Mouse (Mus musculus) limb, embryonic 10.5 days (tissue): ENCODE measurements around the gene Gnat1. TPM values are rescaled to one million over a fixed set of nuclear protein-coding genes. Genes with fewer than 3 reads are reported as not detected.

Experiments
- DNase-seq: peaks from one replicate; pipeline ENCODE4 v3.0.0-alpha.2; 2017; ENCODE audit warnings: low spot score
- H3K27ac ChIP-seq: fragments of 300-500 bp; sonication (generic); 2 replicates; pipeline ENCODE4 v1.5.1; 2016; ENCODE audit warnings: mild to moderate bottlenecking
- H3K27me3 ChIP-seq: fragments of 300-500 bp; sonication (generic); 2 replicates; pipeline ENCODE4 v1.6.1; 2016; ENCODE audit warnings: low read depth, mild to moderate bottlenecking; ENCODE audit not compliant: poor library complexity, severe bottlenecking
- H3K36me3 ChIP-seq: fragments of 300-500 bp; sonication (generic); 2 replicates; pipeline ENCODE4 v1.6.1; 2016; ENCODE audit warnings: mild to moderate bottlenecking, moderate library complexity
- H3K4me1 ChIP-seq: fragments of 300-500 bp; sonication (generic); 2 replicates; pipeline ENCODE4 v1.6.1; 2016
- H3K4me3 ChIP-seq: fragments of 300-500 bp; sonication (generic); 2 replicates; pipeline ENCODE4 v1.5.1; 2016; ENCODE audit warnings: mild to moderate bottlenecking, moderate library complexity
- H3K9me3 ChIP-seq: fragments of 300-500 bp; sonication (generic); replicated peaks from 2 replicates; pipeline ENCODE4 v1.6.1; 2016; ENCODE audit warnings: mild to moderate bottlenecking
- whole genome bisulfite sequencing: fragments of 180-500 bp; shearing (Covaris S2); methylation state at CpG from one replicate; pipeline ENCODE4 v1.1.7; 2016; 5-methylcytosine and 5-hydroxymethylcytosine counted together
- polyA plus RNA-seq: library from polyadenylated mRNA; unstranded; fragments of >200 nt; fragmentation: Nextera tagmentation; extraction: Ambion mirVana; gene quantifications from 2 replicates; pipeline ENCODE4 v1.2.1, GENCODE M21; 2016

Gene Gnat1
- polyA plus RNA-seq, 1 experiment from 2014 or later: 2.6 TPM

GRCm38 (mm10) chr9:107632478-107632877 lies 47.0 kb downstream of the Gnat1 start:
- Histone ChIP-seq H3K4me1 (peaks cover 96% of the 10 kb centered on the region), H3K27me3 (no peaks in the 10 kb centered on the region), H3K4me3 (peak overlapping the region; percentile 95), H3K36me3 (peaks cover 48% of the 10 kb centered on the region), H3K9me3 (no peaks in the 10 kb centered on the region), H3K27ac (peak overlapping the region; percentile 95)
- no peak for DNase-seq
- 76% methylated on average over 6 of the region's 6 CpGs for WGBS

DNA sequence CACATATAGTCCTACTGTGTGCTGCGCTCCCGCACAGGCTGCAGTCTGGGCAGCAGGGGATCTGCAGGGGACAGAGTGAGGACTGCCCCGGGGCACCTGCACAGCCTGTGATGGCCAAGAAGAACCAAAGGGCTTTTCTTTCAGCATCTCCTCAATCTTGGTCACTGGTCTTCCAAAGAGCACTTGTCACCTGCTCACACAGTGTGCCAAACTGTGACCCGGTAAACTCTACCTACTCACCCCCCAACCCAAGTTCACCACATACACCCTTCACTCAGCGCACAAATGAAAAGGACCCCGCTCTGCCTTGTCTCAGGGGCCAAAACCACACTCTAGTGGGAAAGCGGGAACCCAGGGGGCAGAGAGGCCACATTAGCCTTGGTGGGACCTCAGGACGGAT lies 47.7 kb downstream of the Gnat1 start:
- 91% methylated on average over 8 of the region's 8 CpGs for WGBS
- Histone ChIP-seq H3K4me3 (peak overlapping the region; percentile 95), H3K36me3 (peaks cover 48% of the 10 kb centered on the region), H3K27me3 (no peaks in the 10 kb centered on the region), H3K27ac (peak overlapping the region; percentile 95), H3K4me1 (peaks cover 96% of the 10 kb centered on the region), H3K9me3 (no peaks in the 10 kb centered on the region)
- DNase-seq: no peak

DNA sequence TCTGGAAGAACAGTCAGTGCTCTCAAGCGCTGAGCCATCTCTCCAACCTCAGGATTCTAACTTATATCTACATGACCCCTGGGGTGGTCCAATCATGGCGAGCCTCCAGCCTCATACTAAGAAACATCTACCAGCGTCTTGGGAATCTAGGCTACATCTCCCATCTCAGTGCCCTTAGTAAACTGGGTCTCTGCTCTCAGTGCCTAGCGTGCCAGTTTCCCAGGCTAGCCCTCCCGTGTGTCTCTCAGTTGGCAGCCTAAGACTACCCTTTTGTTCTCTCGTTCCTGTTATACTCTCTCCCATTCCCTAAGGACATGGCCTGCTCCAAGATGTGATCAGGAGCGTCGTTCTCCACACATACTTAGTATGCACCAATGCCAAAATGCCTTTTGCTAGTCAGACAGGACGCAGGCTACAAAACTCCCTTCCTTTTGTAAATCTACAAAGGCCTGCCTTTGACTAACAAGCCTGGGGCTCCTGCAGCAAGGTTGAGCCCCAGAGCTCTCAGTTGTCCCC lies 48.1 kb downstream of the Gnat1 start:
- H3K4me3 ChIP-seq: peak overlapping the region; percentile 95
- H3K4me1 ChIP-seq: peaks cover 98% of the 10 kb centered on the region
- no peak for DNase-seq
- WGBS: 74% methylated on average over 9 of the region's 9 CpGs
- no peaks in the 10 kb centered on the region for H3K27me3 ChIP-seq
- H3K36me3 ChIP-seq: peaks cover 49% of the 10 kb centered on the region
- H3K9me3 ChIP-seq: no peaks in the 10 kb centered on the region
- H3K27ac ChIP-seq: peak overlapping the region; percentile 95

DNA sequence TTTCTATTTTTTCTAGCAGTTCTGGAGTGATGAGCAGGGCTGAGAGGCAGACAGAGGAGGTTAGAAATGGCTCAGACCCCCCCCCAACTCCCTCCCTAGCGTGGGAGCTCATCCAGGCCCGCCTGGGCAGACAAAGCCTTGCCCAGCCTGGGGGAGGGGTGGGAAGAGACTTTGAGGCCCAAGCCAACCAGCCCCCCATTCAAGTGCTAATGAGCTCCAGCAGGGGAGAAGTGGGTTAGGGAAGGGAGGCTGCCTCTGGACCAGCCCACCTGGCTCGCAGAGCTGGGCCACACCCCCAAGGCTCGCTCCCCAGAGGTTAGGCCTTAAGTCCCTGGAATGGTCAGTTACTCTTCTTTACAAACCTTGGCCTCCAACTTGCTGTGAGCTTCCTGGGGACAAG lies 48.9 kb downstream of the Gnat1 start:
- H3K9me3 ChIP-seq: no peaks in the 10 kb centered on the region
- peaks cover 57% of the 10 kb centered on the region for H3K36me3 ChIP-seq
- H3K27me3 ChIP-seq: no peaks in the 10 kb centered on the region
- H3K4me3 ChIP-seq: peak overlapping the region; percentile 95
- peaks cover 95% of the 10 kb centered on the region for H3K4me1 ChIP-seq
- 2% methylated on average over 4 of the region's 4 CpGs for WGBS
- H3K27ac ChIP-seq: peak overlapping the region; percentile 95
- DNase-seq: peak; percentile 68

DNA sequence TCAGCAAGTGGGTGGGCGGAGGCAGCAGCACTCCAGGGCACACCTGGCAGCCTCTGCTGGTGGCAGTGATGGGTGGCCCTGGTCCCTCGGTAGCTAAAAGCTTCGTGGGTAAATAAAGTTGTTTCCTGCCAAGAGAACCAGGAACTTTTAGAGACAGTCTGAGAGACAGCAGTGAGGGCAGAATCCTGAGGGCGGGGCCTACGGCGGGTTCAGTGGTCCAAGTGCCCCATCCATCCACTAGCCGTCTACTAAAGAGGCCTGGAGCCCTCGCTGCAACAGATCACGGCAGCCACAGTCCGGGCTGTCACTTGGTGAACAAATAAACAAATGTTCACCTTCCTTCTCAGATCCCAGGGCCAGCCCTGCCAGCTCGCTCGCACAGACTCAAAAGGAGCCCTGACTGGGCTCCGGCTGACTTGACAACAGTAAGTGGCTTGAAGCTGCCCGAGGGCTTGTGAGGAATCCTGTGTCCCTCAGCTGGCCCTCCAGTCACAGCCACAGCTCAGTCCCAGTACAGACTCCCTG lies 49.5 kb downstream of the Gnat1 start:
- DNase-seq: peak; percentile 61
- 10% methylated on average over 14 of the region's 14 CpGs for WGBS
- H3K36me3 ChIP-seq: peaks cover 63% of the 10 kb centered on the region

DNA sequence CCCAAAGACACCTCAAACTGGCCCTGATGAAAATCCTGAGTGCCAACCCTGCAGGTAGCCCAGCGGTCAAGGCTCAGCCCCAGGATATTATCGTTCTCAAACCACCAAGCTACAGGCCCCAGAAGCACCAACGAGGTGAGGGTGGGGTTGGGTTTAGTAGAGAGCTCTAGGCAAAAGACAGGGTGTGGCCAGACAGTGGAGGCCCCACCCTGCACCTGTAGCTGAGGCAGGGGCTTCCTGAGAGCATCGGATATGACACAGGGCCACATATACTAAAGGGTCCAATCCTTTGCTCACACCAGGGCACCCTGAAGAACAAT lies 50.1 kb downstream of the Gnat1 start:
- H3K36me3 ChIP-seq: peaks cover 69% of the 10 kb centered on the region
- H3K9me3 ChIP-seq: no peaks in the 10 kb centered on the region
- H3K27ac ChIP-seq: peak overlapping the region; percentile 94
- H3K4me1 ChIP-seq: peaks cover 92% of the 10 kb centered on the region
- no peaks in the 10 kb centered on the region for H3K27me3 ChIP-seq
- DNase-seq: no peak
- WGBS: 35% methylated on average over 4 of the region's 4 CpGs
- peak overlapping the region; percentile 95 for H3K4me3 ChIP-seq

More for the DNA sequence above, 49.5 kb downstream of the Gnat1 start:
- H3K27me3 ChIP-seq: no peaks in the 10 kb centered on the region
- H3K4me1 ChIP-seq: peaks cover 93% of the 10 kb centered on the region
- H3K27ac ChIP-seq: peak overlapping the region; percentile 95
- H3K4me3 ChIP-seq: peak overlapping the region; percentile 95
- no peaks in the 10 kb centered on the region for H3K9me3 ChIP-seq

GRCm38 (mm10) chr9:107628721-107629410 lies 50.6 kb downstream of the Gnat1 start:
- Histone ChIP-seq H3K4me3 (peak overlapping the region; percentile 95), H3K9me3 (no peaks in the 10 kb centered on the region), H3K27me3 (no peaks in the 10 kb centered on the region), H3K36me3 (peaks cover 74% of the 10 kb centered on the region), H3K4me1 (peaks cover 87% of the 10 kb centered on the region), H3K27ac (peak overlapping the region; percentile 94)
- no peak for DNase-seq
- 47% methylated on average over 13 of the region's 15 CpGs for WGBS

DNA sequence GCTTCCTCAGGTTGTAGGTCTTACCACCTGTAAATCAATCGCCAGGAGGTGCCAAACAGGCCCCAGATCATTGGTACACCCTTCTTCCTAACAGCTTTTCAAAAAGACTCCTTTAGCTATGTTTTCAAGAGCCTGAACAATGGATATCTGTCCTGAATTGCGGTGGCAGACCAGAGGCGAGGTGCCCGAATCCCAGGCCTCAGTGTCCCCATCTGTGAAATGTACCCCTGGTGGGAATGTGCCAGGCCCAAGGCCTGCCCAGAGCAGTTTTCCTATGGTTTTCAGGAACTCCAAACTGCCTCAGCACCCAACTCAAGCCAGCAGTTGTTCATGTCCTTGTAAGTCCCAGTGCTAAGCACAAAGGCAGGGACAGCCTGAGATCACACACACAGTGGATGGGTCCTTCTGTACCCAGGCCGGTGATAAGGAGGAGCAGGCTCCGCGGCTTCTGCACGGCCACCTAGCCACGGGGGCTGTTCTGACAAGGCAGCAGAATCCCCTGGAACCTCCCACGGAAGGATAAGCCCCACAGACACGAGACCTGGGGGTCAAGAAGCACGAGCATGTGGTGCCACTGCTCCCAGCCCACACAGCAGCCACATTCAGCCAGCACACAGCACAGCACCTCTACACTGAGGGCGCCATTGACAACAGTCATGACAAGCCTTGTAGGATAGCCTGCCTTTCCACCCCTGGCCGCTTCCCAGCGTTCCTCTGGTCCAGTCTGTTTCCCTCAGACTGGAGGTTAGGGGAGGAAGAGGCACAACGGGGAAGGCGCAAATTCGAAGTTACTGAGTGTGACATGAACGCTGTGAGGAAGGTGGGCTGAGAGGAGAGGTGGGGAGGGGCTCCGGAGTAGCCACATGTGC lies 51.9 kb downstream of the Gnat1 start:
- Histone ChIP-seq H3K27ac (peak overlapping the region; percentile 94), H3K4me3 (peak overlapping the region; percentile 95), H3K27me3 (no peaks in the 10 kb centered on the region), H3K4me1 (peaks cover 75% of the 10 kb centered on the region), H3K9me3 (no peaks in the 10 kb centered on the region), H3K36me3 (peaks cover 83% of the 10 kb centered on the region)
- 45% methylated on average over 20 of the region's 20 CpGs for WGBS
- no peak for DNase-seq

- H3K4me1 ChIP-seq: peaks cover 67% of the 10 kb centered on the region
- peak overlapping the region; percentile 94 for H3K27ac ChIP-seq
- peak overlapping the region; percentile 95 for H3K4me3 ChIP-seq
- peak; percentile 97 for DNase-seq
- no peaks in the 10 kb centered on the region for H3K27me3 ChIP-seq
- 7% methylated on average over 2 of the region's 2 CpGs for WGBS
- H3K9me3 ChIP-seq: no peaks in the 10 kb centered on the region
- peaks cover 83% of the 10 kb centered on the region for H3K36me3 ChIP-seq
These were observed 52.7 kb downstream of the Gnat1 start for GRCm38 (mm10) chr9:107626844-107627277.

DNA sequence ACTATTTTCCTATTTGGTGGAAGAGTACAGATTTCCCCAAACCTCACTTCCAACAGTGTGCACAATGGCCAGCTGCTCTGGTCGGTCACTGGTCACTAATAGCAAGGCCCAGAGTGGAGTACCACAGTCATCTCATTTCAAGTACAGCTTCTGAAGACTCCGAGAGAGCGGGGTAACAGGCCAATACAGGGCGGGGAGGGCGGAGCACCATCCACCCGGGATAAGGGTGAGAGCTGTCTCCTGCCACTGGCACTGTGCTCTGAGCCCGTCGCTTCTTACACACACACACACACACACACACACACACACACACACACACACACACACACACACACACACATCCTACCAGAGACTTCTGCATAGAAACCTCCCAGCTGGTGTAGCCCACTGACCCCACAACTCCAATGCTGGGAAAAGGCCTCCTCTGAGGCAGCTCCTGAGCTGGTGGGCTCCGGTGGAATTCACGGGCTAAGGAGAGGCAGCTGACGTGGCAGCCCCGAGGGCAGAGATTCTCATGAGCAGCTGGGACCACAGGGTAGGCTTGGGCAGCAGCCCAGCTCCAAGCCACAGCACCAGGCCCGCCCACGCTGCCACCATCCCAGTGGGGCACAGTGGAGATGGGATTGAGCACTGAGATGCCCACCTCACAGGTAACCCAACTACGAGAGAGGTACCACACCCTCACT lies 53.2 kb downstream of the Gnat1 start:
- peaks cover 61% of the 10 kb centered on the region for H3K4me1 ChIP-seq
- DNase-seq: no peak

DNA sequence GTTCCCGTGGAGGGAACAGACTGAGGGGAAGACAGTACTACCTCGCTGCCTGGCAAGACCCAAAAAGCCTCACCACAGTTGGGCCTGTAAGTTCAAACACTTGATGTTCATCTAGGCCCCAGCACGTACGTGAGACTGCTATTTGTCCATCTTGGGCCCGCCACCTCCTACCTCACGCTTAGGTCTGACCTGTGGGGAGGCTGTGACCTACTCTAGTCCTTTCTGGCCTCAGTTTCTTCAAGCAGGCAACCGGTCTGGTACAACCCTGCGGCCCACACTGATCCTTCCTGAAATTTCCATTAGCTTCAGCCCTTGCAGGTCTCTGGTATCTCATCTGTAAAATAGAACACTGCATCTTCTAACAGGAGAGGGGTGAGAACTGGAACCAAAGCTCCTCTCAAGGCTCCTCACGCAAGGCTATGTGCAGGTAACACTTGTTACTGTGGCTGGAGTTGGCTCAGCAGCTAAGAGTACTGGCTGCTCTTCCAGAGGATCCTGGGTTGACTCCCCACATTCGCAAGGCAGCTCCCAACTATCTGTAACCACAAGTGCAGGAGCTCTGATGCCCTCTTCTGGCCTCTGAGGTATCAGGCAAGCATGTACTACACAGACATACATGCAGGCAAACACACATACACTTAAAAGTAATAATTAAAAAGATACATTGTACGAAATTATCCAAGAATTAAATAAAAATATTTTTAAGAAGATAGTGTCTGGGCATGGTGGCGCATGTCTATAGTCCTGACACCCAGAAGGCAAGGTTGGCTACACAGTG lies 54.0 kb downstream of the Gnat1 start:
- 89% methylated on average over 12 of the region's 12 CpGs for WGBS
- H3K36me3 ChIP-seq: peaks cover 79% of the 10 kb centered on the region

More for the DNA sequence above, 53.2 kb downstream of the Gnat1 start:
- 58% methylated on average over 15 of the region's 15 CpGs for WGBS
- Histone ChIP-seq H3K27ac (peak overlapping the region; percentile 94), H3K4me3 (peak overlapping the region; percentile 95), H3K9me3 (no peaks in the 10 kb centered on the region), H3K27me3 (no peaks in the 10 kb centered on the region), H3K36me3 (peaks cover 79% of the 10 kb centered on the region)

GRCm38 (mm10) chr9:107624951-107625350 lies 54.6 kb downstream of the Gnat1 start:
- H3K9me3 ChIP-seq: no peaks in the 10 kb centered on the region
- peak overlapping the region; percentile 12; the same call in 1 of the 2 replicates for H3K27ac ChIP-seq
- H3K4me3 ChIP-seq: no peak overlapping the region
- H3K27me3 ChIP-seq: no peaks in the 10 kb centered on the region
- H3K36me3 ChIP-seq: peaks cover 80% of the 10 kb centered on the region
- 87% methylated on average over 3 of the region's 3 CpGs for WGBS
- DNase-seq: no peak
- peaks cover 48% of the 10 kb centered on the region for H3K4me1 ChIP-seq

More for the DNA sequence above, 54.0 kb downstream of the Gnat1 start:
- H3K4me1 ChIP-seq: peaks cover 54% of the 10 kb centered on the region
- no peaks in the 10 kb centered on the region for H3K27me3 ChIP-seq
- no peak overlapping the region for H3K4me3 ChIP-seq
- no peak for DNase-seq
- no peaks in the 10 kb centered on the region for H3K9me3 ChIP-seq
- peak overlapping the region; percentile 94 for H3K27ac ChIP-seq
